ENCODE assay signal across 29 mouse cellular contexts in genomic region chrX:110764080-110764479, GRCm38 (mm10). TPM values are rescaled to one million over a fixed set of nuclear protein-coding genes. Genes with fewer than 3 reads are reported as not detected.
A peak's percentile ranks its signal among the peaks of the same experiment; 100 is the strongest.
DNase-seq lines count a peak whose midpoint lies in the region; ATAC-seq and TF ChIP-seq lines count a peak whose summit lies in the region.
"Had no signal": no experiment of that assay in that cellular context is flagged by ENCODE, and none has a peak within 500 bp of the region (broad histone marks: within the 10 kb centered on the region; RNA-seq: fewer than 3 reads in every experiment).

No protein-coding gene starts in this region.

- no peaks in the 10 kb centered on the region for H3K36me3 ChIP-seq in liver, adult 2 months (ENCODE audit: control insufficient read depth, insufficient read depth, low read length)
- no peaks in the 10 kb centered on the region for H3K36me3 ChIP-seq in liver, embryonic 12.5 days
- H3K36me3 ChIP-seq: hindbrain, embryonic 12.5 days; hindbrain, embryonic 15.5 days had no signal

- TF ChIP-seq CTCF in liver, adult 2 months (IDR thresholded peaks at IDR 0.05; ENCODE audit: low read depth, low read length): peak; percentile 13; the same call in 1 of the 2 replicates

- H3K4me3 ChIP-seq in liver, adult 2 months (ENCODE audit: insufficient read depth, low read depth, low read length): no peak overlapping the region
- H3K4me3 ChIP-seq in liver, embryonic 12.5 days: no peak overlapping the region
- H3K4me3 ChIP-seq: gastrocnemius, adult 2 months; hindbrain, embryonic 12.5 days; hindbrain, embryonic 15.5 days had no signal

- no peaks in the 10 kb centered on the region for H3K27me3 ChIP-seq in liver, adult 2 months (ENCODE audit: control insufficient read depth, insufficient read depth, low read length)
- H3K27me3 ChIP-seq in liver, embryonic 12.5 days (replicated peaks): no peaks in the 10 kb centered on the region
- H3K27me3 ChIP-seq: hindbrain, embryonic 12.5 days; hindbrain, embryonic 15.5 days had no signal

- H3K27ac ChIP-seq in liver, adult 2 months (replicated peaks; ENCODE audit: insufficient read depth, low read depth, low read length): no peak overlapping the region
- H3K27ac ChIP-seq in liver, embryonic 12.5 days: no peak overlapping the region
- H3K27ac ChIP-seq: gastrocnemius, adult 2 months; hindbrain, embryonic 12.5 days; hindbrain, embryonic 15.5 days had no signal

- TF ChIP-seq POLR2A in liver, adult 2 months (IDR thresholded peaks at IDR 0.05; ENCODE audit: extremely low read depth, insufficient read depth, low read length): no peak

- DNase-seq in cerebellum, postnatal 10 days: peak; percentile 1 to 5
- no peak for DNase-seq in cerebellum, postnatal 36 days
- DNase-seq in liver, adult 2 months (ENCODE audit: extremely low read depth, low read depth, low spot score): peak; percentile 38
- DNase-seq in R1 (ENCODE audit: low read depth, low spot score): peak; percentile 8
- DNase-seq in embryo, embryonic 11 days: peak; percentile 0
- no peak for DNase-seq in heart, adult 18-20 months
- DNase-seq in kidney, adult 8-10 months: no peak
- DNase-seq: adrenal gland, adult 8-10 months; adrenal gland, postnatal 25 days; cerebellum, adult 18-20 months; cerebellum, adult 9-10 months; cerebellum, postnatal 25 days; forebrain, postnatal 0 days; gastrocnemius, adult 2 months; gastrocnemius, postnatal 14 days; kidney, adult 11 months; kidney, adult 9 months had no signal

- no peak overlapping the region for H3K9ac ChIP-seq in liver, adult 2 months (ENCODE audit: low read depth, low read length)
- no peak overlapping the region for H3K9ac ChIP-seq in liver, embryonic 12.5 days
- H3K9ac ChIP-seq: forebrain, postnatal 0 days; hindbrain, embryonic 12.5 days; hindbrain, embryonic 15.5 days had no signal

- H3K79me2 ChIP-seq in liver, adult 2 months (ENCODE audit: control insufficient read depth, insufficient read depth, low read length): no peaks in the 10 kb centered on the region

- H3K4me1 ChIP-seq in liver, adult 2 months (ENCODE audit: control insufficient read depth, insufficient read depth, low read length): no peaks in the 10 kb centered on the region
- no peaks in the 10 kb centered on the region for H3K4me1 ChIP-seq in liver, embryonic 12.5 days
- H3K4me1 ChIP-seq: hindbrain, embryonic 12.5 days; hindbrain, embryonic 15.5 days had no signal

- H3K9me3 ChIP-seq in liver, embryonic 12.5 days (replicated peaks): no peaks in the 10 kb centered on the region
- H3K9me3 ChIP-seq: hindbrain, embryonic 12.5 days; hindbrain, embryonic 15.5 days had no signal

- WGBS in liver, adult 2 months: 34% methylated on average over 2 of the region's 2 CpGs
- 35% methylated on average over 2 of the region's 2 CpGs for WGBS in liver, embryonic 12.5 days (ENCODE audit: insufficient replicate concordance)

- no peak overlapping the region for H3K4me2 ChIP-seq in liver, embryonic 12.5 days
- H3K4me2 ChIP-seq: heart, embryonic 11.5 days; hindbrain, embryonic 12.5 days; hindbrain, embryonic 15.5 days had no signal

- no peak for ATAC-seq in liver, embryonic 12.5 days
- ATAC-seq: activated CD4-positive, CD25-positive, alpha-beta regulatory T cell, adult 4 months; CD4-positive, CD25-positive, alpha-beta regulatory T cell, adult 4 months; forebrain, embryonic 14.5 days; forebrain, postnatal 0 days; Patski had no signal

RNA-seq across cellular contexts. Expression of gene Pou3f4, which starts 50.0 kb away (rescaled TPM):
- not detected in 2 replicates for total RNA-seq in liver, adult 2 months (2014; rRNA removed)
- not detected in 2 replicates for polyA plus RNA-seq in liver, adult 2 months (2012; rRNA removed)
- 0.07 TPM in 1 of 2 replicates, not detected in the other for polyA plus RNA-seq in liver, embryonic 12.5 days (2016; fragmentation: Nextera tagmentation; extraction: Ambion mirVana)
- total RNA-seq in heart, adult 18-20 months (2021): not detected
- total RNA-seq: adrenal gland, postnatal 25 days; gastrocnemius, adult 2 months; gastrocnemius, postnatal 14 days; heart, adult 8-10 months; heart, postnatal 25 days; hematopoietic stem cell, adult 5-6 weeks had no signal
- polyA plus RNA-seq: activated CD4-positive, CD25-positive, alpha-beta regulatory T cell, adult 4 months; C2C12; CD4-positive, CD25-positive, alpha-beta regulatory T cell, adult 4 months; Patski had no signal

Comparison
In these comparisons a context has a peak if more than half of its experiments do, and no peak if none do; other contexts are left out.
1. DNase-seq: peak in cerebellum, postnatal 10 days (2 of 2), liver, adult 2 months (single experiment), R1 (single experiment) and embryo, embryonic 11 days (single experiment); none in cerebellum, postnatal 36 days (0 of 2), heart, adult 18-20 months (0 of 2) and kidney, adult 8-10 months (0 of 2).